Mouse (Mus musculus) hindbrain, postnatal 0 days (tissue): ENCODE measurements around the gene Dnah2. TPM values are rescaled to one million over a fixed set of nuclear protein-coding genes. Genes with fewer than 3 reads are reported as not detected.

ENCODE experiments used
- ATAC-seq: fragments of 200-750 bp; cut with Nextera tagmentation; 2 replicates; pipeline ENCODE4 v1.8.0; 2017; ENCODE audit warnings: mild to moderate bottlenecking, moderate TSS enrichment, moderate library complexity
- DNase-seq: peaks from one replicate; pipeline ENCODE4 v3.0.0-alpha.2; 2015; ENCODE audit warnings: low spot score
- H3K27ac ChIP-seq: fragments of 300-500 bp; sonication (generic); 2 replicates; pipeline ENCODE4 v1.5.1; 2014; ENCODE audit warnings: mild to moderate bottlenecking
- H3K27me3 ChIP-seq: fragments of 300-500 bp; sonication (generic); 2 replicates; pipeline ENCODE4 v1.6.1; 2014; ENCODE audit warnings: low read length, mixed read lengths; ENCODE audit not compliant: insufficient read depth
- H3K36me3 ChIP-seq: fragments of 300-500 bp; sonication (generic); 2 replicates; pipeline ENCODE4 v1.6.1; 2014; ENCODE audit warnings: low read length, mixed read lengths; ENCODE audit not compliant: insufficient read depth
- H3K4me1 ChIP-seq: fragments of 300-500 bp; sonication (generic); 2 replicates; pipeline ENCODE4 v1.6.1; 2014; ENCODE audit warnings: antibody characterized with exemption, low read length, mixed read lengths; ENCODE audit not compliant: insufficient read depth
- H3K4me2 ChIP-seq: fragments of 300-500 bp; sonication (generic); 2 replicates; pipeline ENCODE4 v1.6.1; 2014; ENCODE audit warnings: low read depth, mild to moderate bottlenecking, low read length, moderate library complexity, mixed read lengths
- H3K4me3 ChIP-seq: fragments of 300-500 bp; sonication (generic); 2 replicates; pipeline ENCODE4 v1.5.1; 2014; ENCODE audit warnings: low read length
- H3K9ac ChIP-seq: fragments of 300-500 bp; sonication (generic); replicated peaks from 2 replicates; pipeline ENCODE4 v1.6.1; 2014; ENCODE audit warnings: mild to moderate bottlenecking, low read length, moderate library complexity, mixed read lengths
- H3K9me3 ChIP-seq: fragments of 300-500 bp; sonication (generic); 2 replicates; pipeline ENCODE4 v1.6.1; 2016; ENCODE audit warnings: low read length, mixed read lengths
- CTCF ChIP-seq: IDR thresholded peaks from 2 replicates; pipeline ENCODE4 v1.5.1; 2016; ENCODE audit warnings: antibody characterized with exemption, control low read depth, low read depth
- WGBS: fragments of 180-500 bp; shearing (Covaris S2); extraction: QIAGEN DNeasy Blood & Tissue Kit; methylation state at CpG from one replicate; pipeline ENCODE4 v1.1.7; 2014; 5-methylcytosine and 5-hydroxymethylcytosine counted together
- polyA plus RNA-seq: library from polyadenylated mRNA; unstranded; fragments of >200 nt; fragmentation: Nextera tagmentation; extraction: Ambion mirVana; gene quantifications from 2 replicates; pipeline ENCODE4 v1.2.1, GENCODE M21; 2015
- total RNA-seq: library from RNA; depleted of rRNA; stranded (reverse); fragments of >200 nt; gene quantifications from 2 replicates; pipeline ENCODE4 v1.2.3, GENCODE M21; 2014

Dnah2 gene
- total and polyA plus RNA-seq, 2 experiments from 2014 or later = 2.0 to 3.9 TPM

DNA sequence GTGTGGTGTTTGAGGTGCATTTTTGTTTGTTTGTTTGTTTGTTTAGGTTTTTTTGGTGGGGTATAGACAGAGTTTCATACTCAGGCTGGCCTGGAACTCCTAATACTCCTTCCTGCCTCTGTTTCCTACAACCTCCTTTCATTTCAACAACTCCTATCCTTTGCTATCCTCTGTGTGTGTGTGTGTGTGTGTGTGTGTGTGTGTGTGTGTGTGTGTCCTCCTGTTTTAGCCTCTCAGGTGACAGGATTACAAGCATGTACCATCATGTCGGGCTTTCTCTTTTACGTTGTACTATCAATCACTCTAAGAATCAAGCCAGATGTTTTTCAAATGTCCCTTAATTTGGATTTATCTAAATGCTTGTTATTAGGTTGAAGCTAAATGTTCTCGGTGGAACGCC is 22.3 kb downstream of the Dnah2 start:
- H3K9ac ChIP-seq = peak overlapping the region; percentile 48

DNA sequence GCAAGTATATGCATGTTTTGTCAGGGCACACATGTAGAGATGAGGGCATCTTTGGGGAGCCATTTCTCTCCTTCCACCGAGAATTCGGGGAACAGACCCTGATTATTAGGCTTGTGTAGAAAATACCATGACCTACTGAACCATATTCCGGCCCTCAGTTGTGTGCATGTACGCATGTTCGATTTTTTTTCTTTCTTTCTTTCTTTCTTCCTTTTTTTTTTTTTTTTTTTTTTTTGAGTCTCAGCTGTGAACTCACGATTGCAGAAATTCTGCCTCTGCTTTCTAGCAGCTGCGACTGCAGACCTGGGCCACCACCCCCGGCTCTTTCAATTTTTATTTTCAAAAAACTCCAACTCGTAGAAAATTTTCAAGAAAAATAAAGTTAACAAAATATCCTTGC is 23.2 kb downstream of the Dnah2 start:
- H3K4me3 ChIP-seq = no peak overlapping the region
- no peak overlapping the region for H3K9ac ChIP-seq
- H3K4me2 ChIP-seq = no peak overlapping the region
- no peaks in the 10 kb centered on the region for H3K36me3 ChIP-seq
- WGBS = 80% methylated on average over 9 of the region's 9 CpGs
- no peak overlapping the region for H3K27ac ChIP-seq
- no peak for ATAC-seq
- no peak for TF ChIP-seq CTCF
- DNase-seq = no peak
- no peaks in the 10 kb centered on the region for H3K27me3 ChIP-seq
- H3K9me3 ChIP-seq = no peaks in the 10 kb centered on the region
- H3K4me1 ChIP-seq = peaks cover 6% of the 10 kb centered on the region; the same call in 1 of the 2 replicates

More for the DNA sequence above, 22.3 kb downstream of the Dnah2 start:
- Histone ChIP-seq H3K9me3 (no peaks in the 10 kb centered on the region), H3K27me3 (no peaks in the 10 kb centered on the region), H3K4me1 (peaks cover 6% of the 10 kb centered on the region; the same call in 1 of the 2 replicates), H3K4me3 (no peak overlapping the region), H3K36me3 (no peaks in the 10 kb centered on the region), H3K4me2 (peak overlapping the region; percentile 48), H3K27ac (peak overlapping the region; percentile 92)
- no peak for TF ChIP-seq CTCF
- DNase-seq = no peak
- peak; percentile 31; the same call in 1 of the 2 replicates for ATAC-seq
- WGBS = 16% methylated on average over 4 of the region's 4 CpGs

DNA sequence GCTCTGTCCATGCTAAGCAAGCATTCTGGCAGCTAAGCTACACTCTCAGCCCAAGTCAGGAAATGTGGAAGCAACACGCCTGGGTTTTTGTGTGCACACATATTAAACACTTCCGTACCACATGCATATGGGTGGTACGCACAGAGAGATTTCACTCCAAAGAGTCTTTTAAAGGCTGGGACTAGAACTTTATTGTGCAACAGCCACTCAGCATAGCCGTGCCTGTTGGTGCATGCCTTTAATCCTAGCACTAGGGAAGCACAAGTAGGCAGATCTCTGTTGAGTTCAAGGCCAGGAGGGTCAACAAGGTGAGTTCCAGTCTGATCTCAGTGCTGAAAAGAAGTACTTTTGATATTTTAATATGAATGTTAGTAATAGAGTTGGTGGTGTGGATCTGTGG is 25.3 kb downstream of the Dnah2 start:
- TF ChIP-seq CTCF = no peak

DNA sequence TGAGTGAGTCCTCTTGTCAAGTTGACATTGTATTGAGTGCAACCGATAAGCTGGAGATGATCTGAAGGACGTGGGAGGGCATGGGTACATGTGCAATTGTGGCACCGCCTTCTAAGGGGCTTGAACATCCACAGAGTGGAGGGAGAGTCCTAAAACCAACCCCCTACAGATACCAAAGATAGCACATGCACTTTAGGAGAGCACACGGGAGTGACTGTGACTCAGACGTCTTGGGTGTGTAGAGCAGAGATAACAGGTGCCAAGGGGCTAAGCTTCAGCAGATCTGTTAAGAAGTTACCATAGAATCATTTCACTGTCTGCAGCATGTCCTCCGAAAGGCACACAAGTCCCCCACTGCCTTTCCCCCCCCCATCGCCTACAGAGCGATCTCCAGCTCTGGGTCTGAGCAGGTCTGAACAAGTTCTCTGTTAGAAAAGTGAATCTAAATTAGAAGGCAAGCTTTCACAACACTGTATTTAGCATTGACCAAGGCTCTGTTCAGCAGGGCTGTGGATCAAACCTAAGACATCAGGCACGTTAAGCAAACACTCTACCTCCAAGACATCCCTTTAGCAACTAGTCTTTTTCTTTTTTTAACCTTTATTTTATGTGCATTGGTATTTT is 27.3 kb downstream of the Dnah2 start:
- Histone ChIP-seq H3K4me1 (no peaks in the 10 kb centered on the region), H3K27me3 (no peaks in the 10 kb centered on the region), H3K27ac (no peak overlapping the region), H3K4me2 (no peak overlapping the region), H3K9ac (no peak overlapping the region), H3K9me3 (no peaks in the 10 kb centered on the region), H3K36me3 (no peaks in the 10 kb centered on the region), H3K4me3 (no peak overlapping the region)
- TF ChIP-seq CTCF = no peak
- WGBS = 88% methylated on average over 9 of the region's 9 CpGs
- DNase-seq (no peak), ATAC-seq (no peak)

More for the DNA sequence above, 25.3 kb downstream of the Dnah2 start:
- ATAC-seq = no peak
- no peak for DNase-seq
- Histone ChIP-seq H3K4me1 (peaks cover 6% of the 10 kb centered on the region; the same call in 1 of the 2 replicates), H3K36me3 (no peaks in the 10 kb centered on the region), H3K27me3 (no peaks in the 10 kb centered on the region), H3K4me2 (no peak overlapping the region), H3K27ac (no peak overlapping the region), H3K9me3 (no peaks in the 10 kb centered on the region), H3K4me3 (no peak overlapping the region), H3K9ac (no peak overlapping the region)
- 94% methylated on average over 4 of the region's 4 CpGs for WGBS

DNA sequence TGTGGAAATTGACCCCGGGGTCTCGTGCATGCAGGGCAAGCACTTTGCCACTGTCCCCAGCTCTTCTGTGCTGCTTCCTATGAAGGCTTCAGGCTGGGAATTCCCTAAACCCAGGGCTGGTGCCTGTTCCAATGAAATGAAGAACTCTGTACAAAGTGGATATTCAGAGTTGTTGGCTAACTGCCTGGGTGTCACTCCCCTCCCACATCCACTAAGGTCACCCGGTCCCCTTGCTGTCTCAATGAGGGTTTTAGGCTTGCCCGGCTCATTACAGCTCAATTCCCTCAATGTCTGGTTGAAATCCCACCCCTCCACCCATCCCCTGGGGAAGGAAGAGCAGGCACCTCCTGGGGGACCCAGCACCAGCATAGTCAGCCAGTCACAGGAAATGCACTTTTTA is 28.9 kb downstream of the Dnah2 start:
- Histone ChIP-seq H3K9me3 (no peaks in the 10 kb centered on the region), H3K4me2 (no peak overlapping the region), H3K4me3 (no peak overlapping the region), H3K36me3 (no peaks in the 10 kb centered on the region), H3K27me3 (no peaks in the 10 kb centered on the region), H3K27ac (no peak overlapping the region), H3K4me1 (no peaks in the 10 kb centered on the region), H3K9ac (no peak overlapping the region)
- 58% methylated on average over 4 of the region's 4 CpGs for WGBS
- TF ChIP-seq CTCF = no peak
- DNase-seq = peak; percentile 42
- ATAC-seq = no peak

DNA sequence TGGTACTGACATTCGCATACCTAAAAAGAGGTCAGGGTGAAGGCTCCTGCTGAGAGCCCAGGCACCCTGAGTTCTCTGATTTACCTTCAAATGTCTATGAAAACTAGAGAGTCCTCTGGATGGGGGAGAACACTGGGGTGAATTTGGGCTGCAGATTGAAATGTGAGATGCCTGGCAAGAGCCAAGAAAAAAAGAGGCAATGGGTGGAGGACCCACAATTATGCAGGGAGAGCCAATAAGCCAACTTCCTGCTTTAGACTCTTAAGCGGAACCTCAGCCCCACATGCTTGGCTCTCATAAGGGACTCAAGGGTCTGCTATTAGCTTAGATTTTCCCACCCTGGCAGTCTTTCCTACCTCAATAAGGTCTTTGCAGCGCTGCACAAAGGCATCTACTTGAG is 32.2 kb downstream of the Dnah2 start:
- Histone ChIP-seq H3K4me1 (no peaks in the 10 kb centered on the region), H3K9me3 (no peaks in the 10 kb centered on the region), H3K27ac (no peak overlapping the region), H3K36me3 (no peaks in the 10 kb centered on the region), H3K4me2 (no peak overlapping the region), H3K27me3 (no peaks in the 10 kb centered on the region), H3K4me3 (no peak overlapping the region), H3K9ac (no peak overlapping the region)
- no peak for TF ChIP-seq CTCF
- DNase-seq (no peak), ATAC-seq (no peak)
- WGBS = 68% methylated on average over 3 of the region's 3 CpGs

DNA sequence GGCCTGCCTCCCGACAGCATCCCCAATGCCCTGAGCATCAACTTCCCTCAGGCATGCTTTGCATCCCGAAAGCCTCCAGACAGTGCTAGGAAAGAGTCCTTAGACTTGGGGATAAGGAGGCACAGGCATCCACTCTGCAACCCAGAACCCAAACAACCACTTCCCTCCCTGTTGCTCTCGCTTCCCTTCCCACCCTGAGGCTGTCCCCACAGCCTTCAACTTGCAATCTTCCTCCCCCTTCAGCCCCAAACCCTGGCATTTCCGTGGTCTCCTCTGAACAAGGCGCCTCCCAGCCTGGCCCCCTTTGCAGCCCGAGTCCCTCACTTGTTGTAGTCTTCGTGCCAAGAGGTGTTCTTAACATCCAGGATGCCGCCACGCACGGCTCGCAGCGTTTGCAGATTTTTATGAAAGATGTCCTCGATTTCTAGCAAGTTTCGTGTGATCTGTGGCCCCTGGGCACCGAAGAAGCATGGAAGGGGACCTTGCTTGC is 32.7 kb downstream of the Dnah2 start:
- Histone ChIP-seq H3K27me3 (no peaks in the 10 kb centered on the region), H3K27ac (no peak overlapping the region), H3K9ac (0 out of 2 replicates have a peak overlapping the region, but pooled peaks have one; percentile 13), H3K36me3 (no peaks in the 10 kb centered on the region), H3K4me2 (no peak overlapping the region), H3K4me1 (no peaks in the 10 kb centered on the region), H3K9me3 (no peaks in the 10 kb centered on the region), H3K4me3 (no peak overlapping the region)
- no peak for DNase-seq
- 72% methylated on average over 15 of the region's 15 CpGs for WGBS
- no peak for ATAC-seq
- TF ChIP-seq CTCF = no peak
